Mouse (Mus musculus): ENCODE measurements around the gene Polr2e. TPM values are rescaled to one million over a fixed set of nuclear protein-coding genes. Genes with fewer than 3 reads are reported as not detected.

Polr2e gene
- polyA plus RNA-seq, 1 experiment from 2014 or later = 212 TPM

DNA sequence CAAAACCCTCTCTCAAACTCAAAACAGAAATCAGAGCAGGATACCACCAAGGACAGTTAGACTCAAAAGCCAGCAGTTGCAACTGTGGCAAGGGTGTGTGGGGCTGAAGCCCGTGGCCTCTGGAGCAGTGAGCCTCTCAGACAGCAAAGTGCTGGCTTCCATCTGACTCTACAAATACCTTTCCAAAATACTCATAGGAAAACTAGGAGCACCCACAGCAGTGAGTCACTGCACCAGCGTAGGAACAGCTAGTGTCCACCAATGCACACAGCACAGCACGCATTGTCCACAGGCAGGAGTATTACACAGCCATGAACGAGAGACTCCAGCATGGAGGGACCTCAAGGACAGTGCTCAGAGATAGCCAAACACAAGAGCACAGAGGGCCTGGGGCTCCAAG is 36.8 kb upstream of the Polr2e start:
- no peak for ATAC-seq
- Histone ChIP-seq H3K4me1 (ENCODE audit: control insufficient read depth, insufficient read depth, low read length) (peaks cover 25% of the 10 kb centered on the region), H3K4me2 (ENCODE audit: low read depth, low read length) (no peak overlapping the region), H3K9ac (ENCODE audit: low read depth, low read length) (no peak overlapping the region), H3K9me3 (ENCODE audit: control insufficient read depth, low read length) (no peaks in the 10 kb centered on the region), H3K36me3 (ENCODE audit: control insufficient read depth, insufficient read depth, low read length) (no peaks in the 10 kb centered on the region), H3K27me3 (replicated peaks; ENCODE audit: control insufficient read depth, insufficient read depth, low read length) (no peaks in the 10 kb centered on the region), H3K27ac (ENCODE audit: low read length) (no peak overlapping the region), H3K4me3 (ENCODE audit: low read length) (no peak overlapping the region)
- 93% methylated on average over 4 of the region's 4 CpGs for WGBS

DNA sequence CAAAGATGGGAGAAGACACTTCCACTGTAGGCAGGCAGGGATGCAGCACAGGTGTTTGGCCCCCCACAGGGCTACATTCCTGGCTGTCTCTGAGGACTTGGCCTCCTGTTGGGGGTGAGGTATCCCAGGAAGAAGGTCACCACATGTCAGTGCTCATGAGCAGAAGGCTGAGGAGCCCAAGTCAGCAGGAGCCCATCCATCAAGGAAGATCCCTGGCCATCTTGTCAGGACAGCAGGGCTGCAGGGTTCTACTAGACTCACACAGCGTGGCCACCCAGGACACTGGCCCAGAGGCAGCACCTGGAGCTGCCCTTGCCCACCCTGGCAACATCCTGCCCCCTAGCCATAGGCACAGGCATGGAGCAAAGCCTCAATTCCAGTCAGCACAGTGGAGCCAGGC is 36.3 kb upstream of the Polr2e start:
- 63% methylated on average over 1 of the region's 1 CpGs for WGBS

GRCm38 (mm10) chr10:80074813-80075601 is 35.4 kb upstream of the Polr2e start:
- peak; percentile 87 for ATAC-seq

More for the DNA sequence above, 36.3 kb upstream of the Polr2e start:
- H3K9me3 ChIP-seq (ENCODE audit: control insufficient read depth, low read length) = no peaks in the 10 kb centered on the region
- no peak overlapping the region for H3K4me3 ChIP-seq (ENCODE audit: low read length)
- H3K36me3 ChIP-seq (ENCODE audit: control insufficient read depth, insufficient read depth, low read length) = no peaks in the 10 kb centered on the region
- no peak overlapping the region for H3K4me2 ChIP-seq (ENCODE audit: low read depth, low read length)
- H3K4me1 ChIP-seq (ENCODE audit: control insufficient read depth, insufficient read depth, low read length) = peaks cover 28% of the 10 kb centered on the region
- H3K9ac ChIP-seq (ENCODE audit: low read depth, low read length) = 0 out of 2 replicates have a peak overlapping the region, but pooled peaks have one; percentile 58
- no peak overlapping the region; the same call in 1 of the 2 replicates for H3K27ac ChIP-seq (ENCODE audit: low read length)
- no peak for ATAC-seq
- no peaks in the 10 kb centered on the region for H3K27me3 ChIP-seq (replicated peaks; ENCODE audit: control insufficient read depth, insufficient read depth, low read length)

GRCm38 (mm10) chr10:80072623-80073489 is 33.3 kb upstream of the Polr2e start:
- 87% methylated on average over 20 of the region's 20 CpGs for WGBS
- Histone ChIP-seq H3K4me1 (ENCODE audit: control insufficient read depth, insufficient read depth, low read length) (peaks cover 26% of the 10 kb centered on the region), H3K27me3 (replicated peaks; ENCODE audit: control insufficient read depth, insufficient read depth, low read length) (no peaks in the 10 kb centered on the region), H3K9ac (ENCODE audit: low read depth, low read length) (peak overlapping the region; percentile 33), H3K9me3 (ENCODE audit: control insufficient read depth, low read length) (no peaks in the 10 kb centered on the region), H3K27ac (ENCODE audit: low read length) (no peak overlapping the region), H3K4me2 (ENCODE audit: low read depth, low read length) (no peak overlapping the region), H3K4me3 (ENCODE audit: low read length) (no peak overlapping the region), H3K36me3 (ENCODE audit: control insufficient read depth, insufficient read depth, low read length) (no peaks in the 10 kb centered on the region)
- ATAC-seq = no peak

More at GRCm38 (mm10) chr10:80074813-80075601, 35.4 kb upstream of the Polr2e start:
- H3K4me3 ChIP-seq (ENCODE audit: low read length) = peak overlapping the region; percentile 34
- no peaks in the 10 kb centered on the region for H3K9me3 ChIP-seq (ENCODE audit: control insufficient read depth, low read length)
- 18% methylated on average over 28 of the region's 28 CpGs for WGBS
- peak overlapping the region; percentile 58 for H3K9ac ChIP-seq (ENCODE audit: low read depth, low read length)
- H3K27me3 ChIP-seq (replicated peaks; ENCODE audit: control insufficient read depth, insufficient read depth, low read length) = no peaks in the 10 kb centered on the region
- H3K36me3 ChIP-seq (ENCODE audit: control insufficient read depth, insufficient read depth, low read length) = no peaks in the 10 kb centered on the region
- H3K27ac ChIP-seq (ENCODE audit: low read length) = peak overlapping the region; percentile 54
- peak overlapping the region; percentile 58 for H3K4me2 ChIP-seq (ENCODE audit: low read depth, low read length)
- H3K4me1 ChIP-seq (ENCODE audit: control insufficient read depth, insufficient read depth, low read length) = peaks cover 26% of the 10 kb centered on the region

DNA sequence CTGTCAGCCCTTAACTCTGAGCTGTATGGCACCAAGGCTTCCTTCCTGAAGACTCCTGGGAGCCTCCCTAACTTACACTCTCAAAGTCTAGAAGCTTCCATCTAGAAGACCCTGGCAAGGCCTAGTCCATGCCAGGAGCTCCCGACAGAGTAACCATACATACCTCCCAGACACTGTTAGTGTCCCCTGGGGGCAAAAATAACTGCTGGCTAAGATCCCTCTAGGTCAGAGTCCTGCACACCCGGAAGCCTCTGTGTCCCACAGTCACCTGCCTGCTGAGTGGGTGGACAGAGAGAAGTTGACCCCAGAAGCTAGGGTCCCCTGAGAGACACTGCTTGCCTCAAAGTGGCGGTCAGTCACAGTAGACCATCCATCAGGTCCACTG is 31.9 kb upstream of the Polr2e start:
- no peak overlapping the region for H3K4me3 ChIP-seq (ENCODE audit: low read length)
- no peaks in the 10 kb centered on the region for H3K9me3 ChIP-seq (ENCODE audit: control insufficient read depth, low read length)
- no peaks in the 10 kb centered on the region for H3K27me3 ChIP-seq (replicated peaks; ENCODE audit: control insufficient read depth, insufficient read depth, low read length)
- H3K36me3 ChIP-seq (ENCODE audit: control insufficient read depth, insufficient read depth, low read length) = no peaks in the 10 kb centered on the region
- no peak for ATAC-seq
- 87% methylated on average over 3 of the region's 3 CpGs for WGBS
- peaks cover 26% of the 10 kb centered on the region for H3K4me1 ChIP-seq (ENCODE audit: control insufficient read depth, insufficient read depth, low read length)
- H3K9ac ChIP-seq (ENCODE audit: low read depth, low read length) = peak overlapping the region; percentile 37; the same call in 1 of the 2 replicates
- no peak overlapping the region for H3K4me2 ChIP-seq (ENCODE audit: low read depth, low read length)
- H3K27ac ChIP-seq (ENCODE audit: low read length) = peak overlapping the region; percentile 83

GRCm38 (mm10) chr10:80070837-80071515 is 31.4 kb upstream of the Polr2e start:
- 62% methylated on average over 9 of the region's 9 CpGs for whole genome bisulfite sequencing
- H3K36me3 ChIP-seq (ENCODE audit: control insufficient read depth, insufficient read depth, low read length) = no peaks in the 10 kb centered on the region
- H3K4me3 ChIP-seq (ENCODE audit: low read length) = no peak overlapping the region
- H3K4me2 ChIP-seq (ENCODE audit: low read depth, low read length) = no peak overlapping the region
- ATAC-seq = peak; percentile 80
- H3K27ac ChIP-seq (ENCODE audit: low read length) = peak overlapping the region; percentile 83
- H3K9ac ChIP-seq (ENCODE audit: low read depth, low read length) = peak overlapping the region; percentile 37
- no peaks in the 10 kb centered on the region for H3K9me3 ChIP-seq (ENCODE audit: control insufficient read depth, low read length)
- H3K27me3 ChIP-seq (replicated peaks; ENCODE audit: control insufficient read depth, insufficient read depth, low read length) = no peaks in the 10 kb centered on the region
- peaks cover 26% of the 10 kb centered on the region for H3K4me1 ChIP-seq (ENCODE audit: control insufficient read depth, insufficient read depth, low read length)

GRCm38 (mm10) chr10:80069948-80070450 is 30.4 kb upstream of the Polr2e start:
- Histone ChIP-seq H3K4me1 (ENCODE audit: control insufficient read depth, insufficient read depth, low read length) (peaks cover 19% of the 10 kb centered on the region), H3K4me2 (ENCODE audit: low read depth, low read length) (no peak overlapping the region), H3K27me3 (replicated peaks; ENCODE audit: control insufficient read depth, insufficient read depth, low read length) (no peaks in the 10 kb centered on the region), H3K27ac (ENCODE audit: low read length) (no peak overlapping the region), H3K9ac (ENCODE audit: low read depth, low read length) (no peak overlapping the region), H3K36me3 (ENCODE audit: control insufficient read depth, insufficient read depth, low read length) (no peaks in the 10 kb centered on the region), H3K9me3 (ENCODE audit: control insufficient read depth, low read length) (no peaks in the 10 kb centered on the region), H3K4me3 (ENCODE audit: low read length) (no peak overlapping the region)
- 95% methylated on average over 4 of the region's 4 CpGs for WGBS
- no peak for ATAC-seq

DNA sequence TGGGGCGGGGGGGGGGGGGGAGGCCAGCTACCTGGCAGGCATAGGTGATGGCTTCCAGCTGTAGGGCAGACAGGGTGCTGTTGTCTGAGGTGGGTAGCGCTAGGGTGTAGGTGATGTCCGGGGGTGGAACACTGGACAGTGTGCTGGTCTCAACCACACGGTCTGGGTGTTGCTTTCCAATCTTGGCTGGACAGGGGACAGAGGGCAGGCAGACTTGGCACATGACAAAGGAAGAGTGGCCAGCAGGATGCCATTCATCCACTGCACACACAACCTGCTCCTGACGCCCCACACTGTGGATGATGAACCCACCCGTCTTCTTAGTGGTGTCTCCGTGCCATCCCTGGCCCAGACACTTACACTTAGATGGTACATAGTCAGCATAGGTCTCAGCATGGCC is 29.7 kb upstream of the Polr2e start:
- no peaks in the 10 kb centered on the region for H3K27me3 ChIP-seq (replicated peaks; ENCODE audit: control insufficient read depth, insufficient read depth, low read length)
- no peak overlapping the region for H3K9ac ChIP-seq (ENCODE audit: low read depth, low read length)
- H3K36me3 ChIP-seq (ENCODE audit: control insufficient read depth, insufficient read depth, low read length) = no peaks in the 10 kb centered on the region
- no peaks in the 10 kb centered on the region for H3K9me3 ChIP-seq (ENCODE audit: control insufficient read depth, low read length)
- H3K4me2 ChIP-seq (ENCODE audit: low read depth, low read length) = no peak overlapping the region
- 89% methylated on average over 6 of the region's 7 CpGs for WGBS
- no peak for ATAC-seq
- no peak overlapping the region for H3K4me3 ChIP-seq (ENCODE audit: low read length)
- H3K4me1 ChIP-seq (ENCODE audit: control insufficient read depth, insufficient read depth, low read length) = peaks cover 15% of the 10 kb centered on the region
- H3K27ac ChIP-seq (ENCODE audit: low read length) = no peak overlapping the region
